Mouse (Mus musculus) ES-E14 (cell line): ENCODE data around the gene Cfap74. TPM values are rescaled to one million over a fixed set of nuclear protein-coding genes. Genes with fewer than 3 reads are reported as not detected.

Experiments used
- DNase-seq: peaks from one replicate; pipeline ENCODE4 v3.0.0-alpha.2; 2013; ENCODE audit warnings: low read depth, low spot score
- H3K27ac ChIP-seq: 2 replicates; pipeline ENCODE4 v1.5.1; 2012; ENCODE audit warnings: low read depth, mild to moderate bottlenecking, low read length, moderate library complexity, mixed read lengths; ENCODE audit not compliant: poor library complexity, insufficient read depth, severe bottlenecking
- H3K36me3 ChIP-seq: 2 replicates; pipeline ENCODE4 v1.6.1; 2012; ENCODE audit warnings: mild to moderate bottlenecking, low read length, moderate library complexity, mixed read lengths; ENCODE audit not compliant: control insufficient read depth, poor library complexity, insufficient read depth, severe bottlenecking
- H3K4me1 ChIP-seq, 2 experiments: fragments of 150-350 bp in 1 of 2; sonication (generic) in 1 of 2; 2 replicates each; pipeline ENCODE4 v1.6.1; 2012; ENCODE audit warnings: low read length in 2 of 2, mild to moderate bottlenecking in 1 of 2, mixed read lengths in 1 of 2; ENCODE audit not compliant: control insufficient read depth in 2 of 2, insufficient read depth in 2 of 2, poor library complexity in 1 of 2
- H3K4me3 ChIP-seq, 2 experiments: fragments of 150-350 bp in 1 of 2; sonication (generic) in 1 of 2; 2 replicates each; pipeline ENCODE4 v1.5.1; 2012; ENCODE audit warnings: low read length in 2 of 2, low read depth in 1 of 2, mild to moderate bottlenecking in 1 of 2, mixed read lengths in 1 of 2; ENCODE audit not compliant: insufficient read depth in 1 of 2, poor library complexity in 1 of 2, severe bottlenecking in 1 of 2
- H3K9ac ChIP-seq: 2 replicates; pipeline ENCODE4 v1.6.1; 2012; ENCODE audit warnings: low read depth, mild to moderate bottlenecking, low read length, mixed read lengths; ENCODE audit not compliant: poor library complexity, insufficient read depth, severe bottlenecking
- H3K9me3 ChIP-seq: fragments of 150-350 bp; sonication (generic); 2 replicates; pipeline ENCODE4 v1.6.1; 2012; ENCODE audit warnings: low read depth, mild to moderate bottlenecking, low read length; ENCODE audit not compliant: control insufficient read depth, insufficient read depth
- CHD2 ChIP-seq: IDR thresholded peaks from 2 replicates; pipeline ENCODE4 v1.6.1; 2014; ENCODE audit warnings: mild to moderate bottlenecking, low read depth, low read length, inconsistent platforms
- HCFC1 ChIP-seq: IDR thresholded peaks from 2 replicates; pipeline ENCODE4 v1.6.1; 2012; ENCODE audit warnings: low read length, inconsistent platforms, borderline replicate concordance; ENCODE audit not compliant: insufficient read depth
- MAFK ChIP-seq: IDR thresholded peaks from 2 replicates; pipeline ENCODE4 v1.6.1; 2014; ENCODE audit warnings: mild to moderate bottlenecking, low read depth, low read length, inconsistent platforms; ENCODE audit not compliant: insufficient read depth
- ZC3H11A ChIP-seq: IDR thresholded peaks from 2 replicates; pipeline ENCODE4 v1.6.1; 2012; ENCODE audit warnings: low read depth, mild to moderate bottlenecking, inconsistent platforms, low read length, borderline replicate concordance
- ZNF384 ChIP-seq: IDR thresholded peaks from 2 replicates; pipeline ENCODE4 v1.6.1; 2012; ENCODE audit warnings: low read depth, low read length, inconsistent platforms
- in situ Hi-C, 2 experiments: fragments of 600-800 bp; cut with MboI; formaldehyde crosslinking; loops; one replicate each; pipeline ENCODE4 v1.15.1; 2025; ENCODE audit warnings: low sequenced_read_pairs in 2 of 2, inconsistent platforms in 1 of 2; ENCODE audit not compliant: unreplicated experiment in 2 of 2
- total RNA-seq: library from RNA; depleted of rRNA; stranded (reverse); fragments of 300-350 nt; gene quantifications from 2 replicates; pipeline ENCODE4 v1.2.3, GENCODE M21; 2012; rRNA removed

Cfap74 gene
- 4.8 and 5.0 TPM in 2 replicates for total RNA-seq

DNA sequence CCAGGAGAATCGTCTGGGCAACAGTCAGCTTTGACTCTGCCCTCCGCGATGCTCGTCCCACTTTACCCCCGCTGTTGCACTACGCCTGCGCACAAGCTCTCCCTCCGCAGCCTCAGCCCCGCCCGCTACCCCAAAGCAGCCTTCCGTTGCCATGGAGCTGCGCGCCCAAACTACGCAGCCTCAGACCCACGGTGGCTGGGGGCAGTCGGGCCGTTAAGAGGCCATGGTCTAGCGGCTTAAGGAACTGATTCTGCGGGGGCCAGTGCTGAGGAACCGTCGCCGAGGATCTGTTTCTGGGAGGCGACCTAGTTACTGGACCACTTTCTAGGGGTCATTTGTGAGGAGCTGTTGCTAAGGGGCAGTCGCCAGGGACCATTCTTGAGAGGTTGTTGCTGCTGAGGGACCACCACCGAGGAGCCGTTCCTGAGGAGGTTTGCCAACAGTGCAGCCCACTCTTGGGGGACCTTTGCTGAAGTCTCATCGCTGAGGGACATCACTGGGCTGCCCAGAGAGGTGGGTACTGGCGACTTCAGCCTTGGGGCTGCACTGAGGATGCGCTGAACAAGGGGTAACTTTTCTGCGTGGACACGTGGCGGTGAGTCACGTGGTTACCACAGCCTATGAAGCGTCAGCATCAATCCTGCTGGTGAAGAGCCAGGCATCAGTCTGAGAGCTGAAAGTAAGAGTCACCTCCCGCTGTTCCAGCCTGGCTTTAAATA lies at the start of gene Cfap74:
Gene Cfap74, plus strand, starts transcription at position 133 of the 719 bp plus-strand sequence.
- Histone ChIP-seq H3K4me3 (peak within 1 kb of the TSS; percentile 67 to 69), H3K9ac (peak within 1 kb of the TSS; percentile 63), H3K9me3 (no peaks in the 10 kb centered on the region), H3K36me3 (no peaks in the 10 kb centered on the region), H3K4me1 (peaks cover 0 to 3% of the 10 kb centered on the region in 2 experiments; a peak in 1 of 4 replicates), H3K27ac (no peak within 1 kb of the TSS)
- DNase-seq: peak; percentile 87
- TF ChIP-seq MAFK (no peak), ZNF384 (no peak), CHD2 (no peak), HCFC1 (no peak), ZC3H11A (no peak)
- in situ Hi-C loops: no loop called here

GRCm38 (mm10) chr4:155359560-155360464 lies 49.2 kb upstream of the Cfap74 start:
- peaks cover 7% of the 10 kb centered on the region; the same call in 1 of the 2 replicates for H3K36me3 ChIP-seq
- H3K9me3 ChIP-seq: no peaks in the 10 kb centered on the region
- no peak for DNase-seq
- peak overlapping the region; percentile 32; the same call in 1 of the 2 replicates for H3K9ac ChIP-seq
- H3K4me1 ChIP-seq: peaks cover 0 to 15% of the 10 kb centered on the region in 2 experiments; a peak in 2 of 4 replicates
- TF ChIP-seq CHD2 (no peak), ZC3H11A (no peak), MAFK (no peak), HCFC1 (no peak), ZNF384 (no peak)
- H3K4me3 ChIP-seq: peak overlapping the region; percentile 29 to 30; a peak in 3 of 4 replicates
- no peak overlapping the region for H3K27ac ChIP-seq
- in situ Hi-C loops: no loop called here

- peak overlapping the region; percentile 1; the same call in 1 of the 2 replicates for H3K27ac ChIP-seq
- no peak for DNase-seq
- peaks cover 0 to 15% of the 10 kb centered on the region in 2 experiments; a peak in 2 of 4 replicates for H3K4me1 ChIP-seq
- no peaks in the 10 kb centered on the region for H3K9me3 ChIP-seq
- H3K36me3 ChIP-seq: peaks cover 5% of the 10 kb centered on the region; the same call in 1 of the 2 replicates
- peak overlapping the region; percentile 84 to 93 for H3K4me3 ChIP-seq
- H3K9ac ChIP-seq: peak overlapping the region; percentile 75
- in situ Hi-C loops: no loop called here
- TF ChIP-seq CHD2 (no peak), ZNF384 (peak; percentile 86), ZC3H11A (no peak), MAFK (no peak), HCFC1 (no peak)
Observed at GRCm38 (mm10) chr4:155360856-155361255, 48.1 kb upstream of the Cfap74 start.

DNA sequence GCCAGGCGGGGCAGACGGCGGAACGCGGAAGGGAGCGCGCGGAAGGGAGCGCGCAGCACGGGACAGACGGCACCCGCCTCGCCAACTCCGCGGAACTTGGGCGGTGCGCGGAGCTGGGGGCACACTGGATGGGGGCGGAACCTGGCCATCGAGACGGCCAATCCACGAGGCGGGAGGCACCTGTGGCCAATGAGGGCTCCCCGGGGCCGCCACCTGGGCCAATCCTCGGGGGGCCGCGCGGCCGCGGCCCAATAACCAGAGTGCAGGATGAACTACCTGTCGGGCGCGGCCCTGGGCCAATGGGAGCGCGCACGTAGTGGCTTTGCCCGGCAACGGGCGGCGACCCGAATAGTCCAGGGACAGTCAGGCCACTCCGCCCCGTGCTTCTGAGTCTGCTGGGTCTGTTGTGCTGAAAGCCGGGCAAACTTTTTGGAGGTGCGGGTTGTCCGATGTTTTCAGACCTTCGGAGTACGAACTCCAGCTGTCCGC lies 47.6 kb upstream of the Cfap74 start, which contains the start of gene Prkcz:
Gene Prkcz, minus strand, starts transcription at position 59 of the 489 bp plus-strand sequence.
- Histone ChIP-seq H3K36me3 (peaks cover 4% of the 10 kb centered on the region; the same call in 1 of the 2 replicates), H3K27ac (peak within 1 kb of the TSS; percentile 1; the same call in 1 of the 2 replicates)

More for the DNA sequence above, 47.6 kb upstream of the Cfap74 start, which contains the start of gene Prkcz:
- Histone ChIP-seq H3K4me1 (peaks cover 0 to 17% of the 10 kb centered on the region in 2 experiments; a peak in 2 of 4 replicates), H3K9ac (peak within 1 kb of the TSS; percentile 77), H3K4me3 (peak within 1 kb of the TSS; percentile 84 to 93), H3K9me3 (no peaks in the 10 kb centered on the region)
- TF ChIP-seq ZNF384: no peak
- TF ChIP-seq CHD2: peak; percentile 88
- no peak for TF ChIP-seq ZC3H11A
- no peak for TF ChIP-seq HCFC1
- TF ChIP-seq MAFK: no peak
- peak; percentile 91 for DNase-seq
- in situ Hi-C loops: no loop called here
